Mouse (Mus musculus) embryo, embryonic 11.5 days (tissue): ENCODE data around the gene Psg29.

Source experiments
- DNase-seq: peaks from one replicate; pipeline ENCODE4 v3.0.0-alpha.2; 2012; ENCODE audit warnings: low read depth, low spot score

Psg29 gene

DNA sequence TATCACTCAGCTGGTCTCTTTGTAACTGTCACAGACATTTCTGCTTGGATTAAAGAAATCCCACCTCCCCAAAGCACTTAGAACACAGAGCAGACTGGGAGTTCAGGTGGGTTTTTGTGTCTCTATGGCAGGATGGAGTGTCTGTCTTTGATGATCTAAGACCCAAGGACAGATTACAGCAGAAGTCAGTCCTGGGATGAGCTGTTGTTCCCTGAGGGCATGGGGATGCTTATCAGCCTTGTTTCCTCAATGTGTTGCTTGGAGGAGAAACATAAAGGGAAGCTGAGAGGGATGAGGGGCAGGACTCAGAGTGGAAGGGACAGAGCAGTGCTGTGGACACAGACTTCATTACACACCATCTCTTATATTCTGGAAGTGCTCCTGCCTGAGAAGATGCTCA is at the start of gene Psg29:
TSS of gene Psg29 (plus strand) at position 301 of the 400 bp plus-strand sequence.
- DNase-seq = no peak

DNA sequence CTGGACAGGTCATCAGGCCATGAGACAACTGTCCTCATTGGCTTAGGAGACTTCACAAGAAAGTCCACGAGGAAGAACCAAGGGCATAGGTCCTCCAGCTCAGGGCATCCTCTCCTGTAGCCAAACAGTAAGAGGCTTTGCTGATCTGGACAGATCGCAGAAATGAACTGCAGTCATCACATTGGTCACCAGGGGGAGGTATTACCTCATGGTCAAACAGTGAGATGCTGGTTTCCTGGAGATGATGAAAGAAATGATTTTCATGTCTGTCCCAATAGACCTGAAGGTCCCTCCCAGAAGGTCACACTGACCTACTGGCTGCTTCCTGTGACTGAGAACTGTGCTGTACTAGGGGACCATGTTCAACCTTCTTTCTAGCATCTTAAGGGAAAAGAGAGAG is 47.6 kb upstream of the Psg29 start:
- peak; percentile 9 for DNase-seq

DNA sequence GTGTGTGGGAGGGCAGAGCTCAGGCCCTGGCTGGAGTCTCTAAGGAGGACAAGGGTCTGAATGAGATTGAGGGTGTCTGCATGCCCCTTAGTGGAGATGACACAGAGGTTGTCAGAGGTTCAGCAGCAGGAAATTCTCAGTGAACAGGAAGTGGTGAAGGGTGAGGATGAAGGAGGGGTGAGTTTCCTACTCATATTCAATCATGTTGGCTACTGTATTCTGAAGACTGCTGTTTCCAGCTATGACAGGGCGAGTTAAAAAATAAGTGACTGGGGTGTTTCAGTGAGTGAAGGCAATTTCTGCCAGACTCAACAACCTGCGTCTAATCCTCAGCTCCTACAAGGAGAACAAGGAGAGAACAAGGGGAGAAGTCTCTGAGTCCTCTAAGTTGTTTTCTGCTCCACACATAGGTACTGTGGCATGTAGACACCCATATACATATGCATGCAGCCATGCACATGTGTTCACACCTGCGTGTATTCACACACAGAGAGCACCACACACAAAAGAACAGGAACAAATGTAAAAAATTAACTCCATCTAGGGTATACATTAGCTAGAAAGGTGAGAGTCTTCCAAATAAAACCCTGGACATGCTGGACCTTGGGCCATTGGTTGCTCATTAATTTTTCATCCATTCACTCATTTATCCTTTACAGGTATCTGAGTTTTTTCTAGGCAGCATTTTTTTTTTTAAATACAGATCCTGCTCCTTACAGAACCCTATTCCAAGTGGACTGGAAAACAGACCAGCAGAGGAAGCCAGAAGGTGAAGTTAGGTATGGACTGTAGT is 46.2 kb upstream of the Psg29 start:
- no peak for DNase-seq

DNA sequence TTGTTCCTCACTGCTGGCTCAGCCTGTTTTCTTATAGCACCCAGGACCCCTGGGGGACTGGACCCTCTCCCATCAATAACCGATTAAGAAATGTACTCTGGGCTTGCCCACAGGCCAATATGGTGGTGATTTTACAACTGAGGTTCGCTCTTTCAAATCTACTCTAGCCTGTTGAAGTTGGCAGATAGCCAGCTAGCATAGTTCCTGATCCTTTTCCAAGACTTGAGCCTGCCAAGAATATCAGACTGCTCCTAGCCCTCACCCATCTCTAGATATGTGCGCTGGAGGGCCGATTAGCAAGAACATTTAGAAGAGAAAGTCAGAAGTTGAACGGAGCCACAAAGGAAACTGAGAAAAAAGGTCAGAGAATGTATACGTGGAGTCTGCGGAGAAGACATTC is 44.3 kb upstream of the Psg29 start:
- no peak for DNase-seq

DNA sequence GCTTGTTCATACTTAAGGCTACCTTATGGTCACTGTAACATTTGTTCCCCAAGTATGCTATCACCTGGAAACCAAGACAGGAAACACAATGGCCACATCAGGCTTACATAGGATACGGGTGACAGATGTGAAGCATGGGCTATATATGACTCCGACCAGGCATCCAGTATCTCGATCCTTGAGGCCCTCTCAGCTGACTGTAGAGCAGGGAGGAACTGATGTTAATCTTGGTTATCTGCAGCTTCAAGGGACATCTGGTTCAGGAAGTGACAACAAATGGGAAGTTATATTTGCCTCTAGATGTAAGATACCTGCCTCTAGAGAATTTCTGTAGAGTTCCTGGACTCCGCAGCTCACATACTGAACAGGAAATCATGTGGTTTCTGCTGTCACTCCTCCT is 31.4 kb upstream of the Psg29 start:
- DNase-seq = no peak

DNA sequence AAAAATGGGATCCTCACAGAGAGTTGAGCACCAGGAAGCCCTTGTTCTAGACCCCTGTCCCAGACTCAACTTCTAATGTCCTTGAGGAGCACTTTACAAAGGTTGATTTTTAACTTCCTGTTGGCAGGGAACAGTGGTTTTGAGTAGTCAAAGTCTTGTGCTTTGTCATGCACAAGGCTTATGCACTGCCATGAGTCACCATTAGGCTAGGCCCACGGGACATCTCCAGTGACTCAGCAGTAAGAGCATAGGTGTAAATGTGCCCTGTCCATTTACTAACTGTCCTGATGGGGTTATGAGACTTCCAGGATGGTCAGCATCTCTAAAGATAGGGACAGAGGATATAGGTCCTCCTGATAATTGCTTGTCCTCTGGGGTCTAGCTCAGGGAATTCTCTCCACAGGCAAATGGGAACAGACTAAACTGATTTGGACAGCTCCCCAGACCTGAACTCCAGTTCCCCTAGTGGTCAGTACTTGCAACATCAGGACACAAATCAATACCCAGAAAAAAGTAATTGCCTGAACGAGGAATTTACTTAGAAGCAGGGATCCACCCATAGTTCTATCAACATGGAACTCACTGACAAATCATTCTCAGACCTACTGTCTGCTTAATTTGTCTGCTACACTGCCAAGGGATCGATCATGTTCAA is 2.4 kb downstream of the Psg29 start:
- DNase-seq = no peak
